Mouse (Mus musculus) E14TG2a.4 (cell line): ENCODE results near the gene Lgals8.
A peak's percentile ranks its signal among the peaks of the same experiment; 100 is the strongest.

Experiments
- H3K27me3 ChIP-seq: 2 replicates; pipeline ENCODE4 v1.6.1; 2014; ENCODE audit warnings: low read length, control low read depth; ENCODE audit not compliant: insufficient read depth
- H3K36me3 ChIP-seq: 2 replicates; pipeline ENCODE4 v1.6.1; 2014; ENCODE audit warnings: low read length, control low read depth; ENCODE audit not compliant: insufficient read depth
- H3K4me1 ChIP-seq: replicated peaks from 2 replicates; pipeline ENCODE4 v1.6.1; 2014; ENCODE audit warnings: low read depth, low read length, control low read depth
- H3K4me3 ChIP-seq: replicated peaks from 2 replicates; pipeline ENCODE4 v1.5.1; 2014; ENCODE audit warnings: mild to moderate bottlenecking, low read length
- H3K9me3 ChIP-seq: 2 replicates; pipeline ENCODE4 v1.6.1; 2014; ENCODE audit warnings: low read length, control low read depth
- CTCF ChIP-seq: conservative IDR thresholded peaks from 2 replicates; pipeline ENCODE4 v1.5.1; 2014; ENCODE audit warnings: low read length
- NANOG ChIP-seq: IDR thresholded peaks from 2 replicates; pipeline ENCODE4 v1.6.1; 2014; ENCODE audit warnings: borderline replicate concordance, low read length, mixed read lengths
- POU5F1 ChIP-seq: IDR thresholded peaks from 2 replicates; pipeline ENCODE4 v1.6.1; 2014; ENCODE audit warnings: low read length, borderline replicate concordance

Gene Lgals8

DNA sequence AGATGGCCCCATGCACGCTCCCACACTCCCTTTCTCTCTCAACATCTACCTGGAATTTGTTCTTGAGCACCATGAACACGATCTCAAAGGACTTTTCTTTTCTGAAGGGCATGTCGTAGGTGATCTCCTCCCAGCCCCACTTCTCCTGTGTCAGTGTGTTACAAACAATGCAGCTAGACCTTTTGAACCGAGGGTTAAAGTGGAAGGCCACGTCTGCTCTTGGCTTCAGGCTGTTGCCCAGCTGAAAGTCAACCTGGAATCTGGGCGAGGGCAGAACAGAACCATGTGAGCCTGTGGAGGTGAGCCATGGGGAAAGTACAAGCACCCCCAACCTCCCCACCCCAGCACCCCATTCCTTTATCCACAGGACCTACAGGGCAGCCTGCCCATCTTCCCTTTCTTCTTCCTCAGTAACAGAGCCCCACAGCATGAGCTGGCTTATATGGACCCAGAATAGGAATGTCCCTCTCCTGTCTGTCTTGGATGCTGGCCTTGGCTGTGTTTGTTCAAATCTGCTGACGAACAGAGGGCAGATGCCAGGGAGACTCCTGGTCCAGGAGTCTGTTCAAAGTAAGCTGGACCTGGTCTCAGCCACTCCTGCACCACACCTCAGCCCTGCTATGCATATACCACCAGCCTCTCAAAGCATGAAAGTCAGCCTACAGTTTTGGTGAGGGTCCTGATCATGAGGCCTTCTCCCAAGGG lies 9.9 kb downstream of the Lgals8 start:
- Histone ChIP-seq H3K27me3 (no peaks in the 10 kb centered on the region), H3K4me3 (no peak overlapping the region)
- no peak for TF ChIP-seq POU5F1
- TF ChIP-seq NANOG, result no peak
- no peak for TF ChIP-seq CTCF

DNA sequence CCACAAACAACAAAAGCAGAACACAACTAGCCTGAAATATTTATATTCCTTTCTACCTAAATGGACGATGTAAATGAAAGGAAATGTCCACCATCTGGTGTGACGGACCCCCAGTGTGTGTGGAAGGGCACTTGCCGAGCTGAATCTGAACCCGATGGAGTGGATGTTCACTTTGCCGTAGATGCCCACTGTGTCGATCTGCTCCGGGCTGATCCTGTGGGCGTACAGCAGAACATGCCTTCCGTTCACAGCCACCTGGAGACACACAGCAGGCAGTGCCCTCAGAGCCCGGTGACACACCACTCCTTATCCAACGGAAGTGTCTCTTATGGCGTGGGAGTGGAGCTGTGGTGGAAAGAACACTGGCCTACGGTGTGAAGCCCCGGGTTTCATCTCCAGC lies 11.6 kb downstream of the Lgals8 start:
- no peaks in the 10 kb centered on the region for H3K36me3 ChIP-seq
- peaks cover 7% of the 10 kb centered on the region for H3K4me1 ChIP-seq
- TF ChIP-seq POU5F1, result no peak
- TF ChIP-seq NANOG, result no peak
- TF ChIP-seq CTCF, result no peak

More for the DNA sequence above, 9.9 kb downstream of the Lgals8 start:
- Histone ChIP-seq H3K36me3 (no peaks in the 10 kb centered on the region), H3K9me3 (no peaks in the 10 kb centered on the region), H3K4me1 (peaks cover 4% of the 10 kb centered on the region; the same call in 1 of the 2 replicates)

DNA sequence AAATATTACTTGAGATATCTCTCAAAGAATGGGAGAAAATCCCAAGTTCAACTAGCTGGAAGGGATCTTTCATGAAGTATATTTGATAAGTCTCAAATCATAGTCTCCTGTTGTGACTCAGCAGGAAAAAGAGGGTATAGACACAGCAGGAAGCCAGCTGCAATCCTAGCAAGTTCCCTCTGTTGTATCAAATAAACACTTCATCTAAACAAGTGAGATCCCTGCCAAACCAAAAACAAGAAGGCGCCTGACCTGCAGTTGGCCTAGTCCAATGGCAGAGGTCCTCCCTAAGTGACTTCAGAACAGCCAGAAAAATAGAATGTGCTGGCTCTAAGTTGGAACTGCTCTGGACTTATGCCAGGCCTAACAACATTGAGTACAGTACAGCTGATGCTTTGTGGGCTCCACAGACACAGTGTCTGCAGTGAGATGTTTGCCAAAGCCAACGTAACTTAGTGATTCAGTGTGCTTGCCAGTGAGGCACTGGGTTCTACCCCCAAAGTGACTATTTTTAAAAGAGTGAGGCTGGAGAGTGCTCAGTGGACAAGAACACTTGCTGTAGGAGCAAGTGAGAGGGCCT lies 22.6 kb downstream of the Lgals8 start:
- H3K4me3 ChIP-seq, result no peak overlapping the region
- H3K4me1 ChIP-seq, result peaks cover 52% of the 10 kb centered on the region
- TF ChIP-seq NANOG (no peak), CTCF (no peak), POU5F1 (no peak)
- H3K27me3 ChIP-seq, result no peaks in the 10 kb centered on the region
- H3K36me3 ChIP-seq, result peaks cover 54% of the 10 kb centered on the region
- H3K9me3 ChIP-seq, result no peaks in the 10 kb centered on the region

More for the DNA sequence above, 11.6 kb downstream of the Lgals8 start:
- Histone ChIP-seq H3K27me3 (no peaks in the 10 kb centered on the region), H3K4me3 (no peak overlapping the region), H3K9me3 (no peaks in the 10 kb centered on the region)

DNA sequence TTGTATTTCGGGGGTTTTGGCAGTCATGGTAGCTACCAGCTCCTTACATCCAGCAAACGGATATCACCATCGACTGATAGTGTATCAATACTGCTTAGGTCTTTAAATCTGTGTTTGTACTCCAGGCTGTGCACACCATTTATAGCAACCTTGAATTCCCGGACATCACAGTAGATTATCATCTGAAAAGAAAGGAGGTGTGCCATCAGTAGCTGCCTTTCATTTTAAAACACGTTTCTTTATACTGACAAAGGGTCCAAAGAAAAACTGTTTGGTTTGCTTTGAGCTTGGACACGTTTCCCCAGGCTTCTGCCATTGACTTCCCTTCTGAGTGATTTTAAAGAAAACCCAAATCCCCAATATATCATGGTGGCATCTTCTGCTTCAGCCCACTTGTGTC lies 23.9 kb downstream of the Lgals8 start:
- H3K4me3 ChIP-seq, result no peak overlapping the region
- peaks cover 65% of the 10 kb centered on the region for H3K36me3 ChIP-seq
- TF ChIP-seq POU5F1, result no peak
- no peak for TF ChIP-seq CTCF
- TF ChIP-seq NANOG, result peak; percentile 94
- no peaks in the 10 kb centered on the region for H3K27me3 ChIP-seq
- H3K9me3 ChIP-seq, result no peaks in the 10 kb centered on the region
- peaks cover 51% of the 10 kb centered on the region for H3K4me1 ChIP-seq

DNA sequence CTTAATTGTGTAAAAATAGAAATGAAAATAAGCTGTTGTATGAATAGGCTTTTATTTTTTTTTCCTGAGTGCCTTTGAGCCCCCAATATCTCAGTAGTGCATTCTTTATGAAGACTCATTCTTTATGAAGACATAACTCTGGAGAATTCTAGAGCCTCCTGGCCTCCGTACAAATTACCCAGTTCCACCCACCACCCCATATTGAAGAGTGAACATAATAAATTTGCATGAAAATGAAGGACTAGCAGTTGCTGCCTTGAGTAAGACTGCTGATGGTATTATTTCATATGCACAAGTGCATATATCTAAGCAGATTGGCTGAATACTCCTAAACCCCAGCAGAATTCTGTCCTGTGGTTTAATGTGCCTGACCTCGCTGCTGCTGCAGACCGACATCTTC lies 25.2 kb downstream of the Lgals8 start:
- Histone ChIP-seq H3K36me3 (peaks cover 74% of the 10 kb centered on the region), H3K9me3 (no peaks in the 10 kb centered on the region), H3K27me3 (no peaks in the 10 kb centered on the region), H3K4me1 (peaks cover 51% of the 10 kb centered on the region), H3K4me3 (no peak overlapping the region)
- TF ChIP-seq NANOG, result no peak
- TF ChIP-seq CTCF, result no peak
- TF ChIP-seq POU5F1, result no peak

DNA sequence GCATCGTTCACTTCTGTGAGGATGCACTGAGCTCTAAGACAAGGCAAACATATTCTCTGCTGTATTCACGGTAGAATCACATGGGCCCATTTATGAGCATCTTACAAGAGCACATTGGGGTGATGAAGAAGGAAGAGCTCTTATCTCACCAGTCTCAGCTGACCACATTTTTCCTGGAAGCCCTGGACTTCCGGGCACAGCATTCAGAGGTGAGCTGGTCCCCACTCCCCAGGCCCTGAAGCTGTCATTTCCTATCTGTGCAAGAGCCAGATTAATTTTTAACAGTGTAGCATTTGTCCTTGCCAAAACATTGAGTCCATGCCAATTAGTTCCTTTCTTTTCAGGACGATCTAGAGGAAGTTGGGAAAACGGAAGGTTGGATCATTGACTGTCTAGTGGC lies 30.9 kb downstream of the Lgals8 start:
- TF ChIP-seq POU5F1 (no peak), CTCF (no peak), NANOG (no peak)
- no peak overlapping the region for H3K4me3 ChIP-seq
- H3K4me1 ChIP-seq, result peaks cover 19% of the 10 kb centered on the region
- peaks cover 98% of the 10 kb centered on the region for H3K36me3 ChIP-seq
- H3K9me3 ChIP-seq, result no peaks in the 10 kb centered on the region
- H3K27me3 ChIP-seq, result no peaks in the 10 kb centered on the region

DNA sequence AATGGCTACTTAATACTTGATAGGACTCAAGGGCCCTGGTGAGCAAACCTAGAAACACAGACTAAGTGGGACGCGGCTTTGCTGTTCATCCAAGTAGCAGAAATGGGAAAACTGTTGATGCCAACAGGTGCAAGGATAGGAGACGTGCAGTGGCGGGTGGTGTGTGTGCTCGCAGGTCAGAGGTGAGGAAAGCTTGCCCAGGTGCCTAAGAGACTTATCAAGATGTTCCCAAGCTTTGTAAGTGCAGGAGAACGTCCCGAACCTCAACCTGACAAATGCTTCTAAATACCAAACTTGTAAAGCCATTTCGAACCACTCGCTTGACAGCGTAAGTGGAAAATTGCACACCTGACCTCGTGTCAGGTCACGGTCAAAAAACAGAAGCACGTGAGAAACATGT lies 36.2 kb downstream of the Lgals8 start:
- Histone ChIP-seq H3K4me1 (no peaks in the 10 kb centered on the region), H3K9me3 (no peaks in the 10 kb centered on the region), H3K36me3 (peaks cover 100% of the 10 kb centered on the region), H3K4me3 (no peak overlapping the region), H3K27me3 (no peaks in the 10 kb centered on the region)
- no peak for TF ChIP-seq NANOG
- no peak for TF ChIP-seq CTCF
- TF ChIP-seq POU5F1, result no peak

DNA sequence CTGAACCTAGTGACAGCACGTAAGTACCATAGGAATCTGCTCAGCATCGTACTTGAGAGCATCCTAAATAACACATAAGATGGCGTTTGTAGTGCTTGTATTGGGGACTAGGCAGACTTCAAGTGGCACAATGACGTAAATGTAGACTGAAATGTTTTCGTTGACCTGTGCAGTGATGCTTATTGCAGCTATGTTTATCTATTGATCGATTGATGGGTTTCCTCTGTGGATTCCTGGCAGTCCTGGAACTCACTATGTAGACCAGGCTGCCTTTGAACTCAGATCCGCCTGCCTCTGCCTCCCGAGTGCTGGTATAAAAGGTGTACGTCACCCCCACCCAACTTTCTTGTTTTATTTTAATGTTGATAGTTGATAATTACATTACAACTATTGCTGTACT lies 44.1 kb downstream of the Lgals8 start:
- no peaks in the 10 kb centered on the region for H3K9me3 ChIP-seq
- H3K27me3 ChIP-seq, result no peaks in the 10 kb centered on the region
- H3K4me1 ChIP-seq, result no peaks in the 10 kb centered on the region
- TF ChIP-seq NANOG (no peak), POU5F1 (no peak), CTCF (no peak)
- H3K36me3 ChIP-seq, result peaks cover 100% of the 10 kb centered on the region
- no peak overlapping the region for H3K4me3 ChIP-seq

DNA sequence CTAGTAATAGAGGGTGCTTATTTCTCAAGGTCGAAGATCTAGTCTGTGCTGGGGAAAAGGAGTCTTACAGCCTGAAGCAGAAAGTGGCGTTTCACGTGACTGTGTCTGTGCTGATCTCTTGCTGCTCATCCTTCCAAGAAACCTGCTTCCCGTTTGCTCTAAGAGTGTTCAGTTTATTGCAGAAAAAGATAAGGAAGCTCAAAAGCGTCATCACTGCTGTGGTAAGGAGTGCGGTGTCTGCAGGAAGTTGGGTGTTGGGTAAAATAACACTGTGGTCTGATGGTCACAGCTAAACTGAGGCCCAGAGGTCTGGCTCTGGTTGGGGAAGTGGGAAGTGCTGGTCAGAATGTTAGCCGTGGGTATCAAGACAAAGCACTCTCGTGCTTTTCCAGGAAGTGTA lies 52.7 kb downstream of the Lgals8 start:
- H3K9me3 ChIP-seq, result no peaks in the 10 kb centered on the region
- H3K36me3 ChIP-seq, result peaks cover 96% of the 10 kb centered on the region
- H3K4me1 ChIP-seq, result no peaks in the 10 kb centered on the region
- H3K27me3 ChIP-seq, result no peaks in the 10 kb centered on the region
- TF ChIP-seq NANOG (no peak), CTCF (no peak), POU5F1 (no peak)
- H3K4me3 ChIP-seq, result no peak overlapping the region
